Mouse (Mus musculus) erythroblast, embryonic 14.5 days (primary cell): ENCODE data around the gene Edem1. TPM values are rescaled to one million over a fixed set of nuclear protein-coding genes. Genes with fewer than 3 reads are reported as not detected.

Experiments used
- H3K27me3 ChIP-seq: 2 replicates; pipeline ENCODE4 v1.6.1; 2012; ENCODE audit warnings: inconsistent platforms; ENCODE audit not compliant: control insufficient read depth
- H3K36me3 ChIP-seq: 2 replicates; pipeline ENCODE4 v1.6.1; 2012; ENCODE audit warnings: mild to moderate bottlenecking, inconsistent platforms; ENCODE audit not compliant: control insufficient read depth
- H3K4me1 ChIP-seq: 2 replicates; pipeline ENCODE4 v1.6.1; 2012; ENCODE audit warnings: inconsistent platforms; ENCODE audit not compliant: control insufficient read depth
- H3K4me3 ChIP-seq: replicated peaks from 2 replicates; pipeline ENCODE3; 2012; ENCODE audit warnings: moderate library complexity, mild to moderate bottlenecking, inconsistent platforms
- H3K9me3 ChIP-seq: 2 replicates; pipeline ENCODE4 v1.6.1; 2012; ENCODE audit warnings: low read length, inconsistent platforms, mixed read lengths; ENCODE audit not compliant: control insufficient read depth
- GATA1 ChIP-seq: IDR thresholded peaks from 2 replicates; pipeline ENCODE4 v1.6.1; 2012; ENCODE audit warnings: low read length, inconsistent platforms, mixed read lengths
- TAL1 ChIP-seq: IDR thresholded peaks from 3 replicates; pipeline ENCODE4 v1.6.1; 2012; ENCODE audit warnings: low read length, inconsistent platforms, mixed read lengths
- polyA plus RNA-seq: library from polyadenylated mRNA; stranded (reverse); fragments of >175 nt; gene quantifications from 2 replicates; pipeline ENCODE4 v1.2.3, GENCODE M21; 2012

Edem1 gene
- polyA plus RNA-seq, 1 experiment: 0.10 TPM

DNA sequence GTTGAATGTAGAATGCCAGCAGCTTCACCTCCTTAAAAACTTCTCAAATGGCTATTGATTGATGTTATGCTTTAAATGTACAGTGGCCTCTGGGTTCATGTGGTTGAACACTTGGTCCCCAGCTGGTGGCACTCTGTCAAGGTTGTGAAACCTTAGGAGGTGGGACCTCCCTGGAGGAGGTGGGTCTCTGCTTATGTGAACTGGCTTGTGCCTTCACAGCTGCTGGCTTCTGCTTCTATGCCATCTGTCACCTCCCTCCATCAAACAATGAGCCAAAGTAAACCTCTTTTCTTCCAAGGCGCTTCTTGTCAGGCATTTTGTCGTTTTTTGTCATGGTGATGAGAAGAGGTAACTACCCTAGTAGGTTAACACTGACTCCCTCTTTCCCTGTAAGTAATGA lies 31.7 kb upstream of the Edem1 start:
- Histone ChIP-seq H3K9me3 (no peaks in the 10 kb centered on the region), H3K4me1 (peaks cover 4% of the 10 kb centered on the region), H3K4me3 (no peak overlapping the region), H3K27me3 (no peaks in the 10 kb centered on the region), H3K36me3 (peaks cover 1% of the 10 kb centered on the region; the same call in 1 of the 2 replicates)
- no peak for TF ChIP-seq TAL1
- no peak for TF ChIP-seq GATA1

- no peaks in the 10 kb centered on the region for H3K36me3 ChIP-seq
- TF ChIP-seq GATA1: no peak
- TF ChIP-seq TAL1: no peak
- peaks cover under 1% of the 10 kb centered on the region; the same call in 1 of the 2 replicates for H3K4me1 ChIP-seq
- no peak overlapping the region for H3K4me3 ChIP-seq
- no peaks in the 10 kb centered on the region for H3K9me3 ChIP-seq
- no peaks in the 10 kb centered on the region for H3K27me3 ChIP-seq
These were observed 23.2 kb upstream of the Edem1 start for GRCm38 (mm10) chr6:108805194-108805593.

GRCm38 (mm10) chr6:108805871-108806270 lies 22.6 kb upstream of the Edem1 start:
- Histone ChIP-seq H3K4me3 (no peak overlapping the region), H3K4me1 (peaks cover 2% of the 10 kb centered on the region; the same call in 1 of the 2 replicates), H3K27me3 (no peaks in the 10 kb centered on the region), H3K9me3 (no peaks in the 10 kb centered on the region), H3K36me3 (no peaks in the 10 kb centered on the region)
- TF ChIP-seq TAL1 (no peak), GATA1 (no peak)

DNA sequence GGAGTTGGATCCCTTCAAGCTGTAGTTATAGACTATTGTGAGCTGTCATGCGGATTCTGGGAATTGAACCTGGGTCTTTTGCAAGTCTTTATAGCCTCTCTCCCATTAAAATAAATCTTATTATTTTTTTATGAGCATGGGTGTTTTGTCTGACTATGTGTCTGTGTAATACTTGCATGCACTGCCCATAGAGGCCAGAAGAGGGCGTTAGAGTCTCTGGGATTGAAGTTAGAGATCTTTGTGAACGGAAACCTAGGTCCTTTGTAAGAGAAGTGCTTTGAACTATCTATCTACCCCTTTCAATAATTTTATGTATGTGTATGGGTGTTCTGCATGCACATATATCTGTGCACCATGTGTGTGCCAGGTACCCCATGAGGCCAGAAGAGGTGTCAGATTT lies 21.0 kb upstream of the Edem1 start:
- no peaks in the 10 kb centered on the region for H3K27me3 ChIP-seq
- no peak for TF ChIP-seq TAL1
- TF ChIP-seq GATA1: no peak
- H3K36me3 ChIP-seq: no peaks in the 10 kb centered on the region
- peaks cover 2% of the 10 kb centered on the region; the same call in 1 of the 2 replicates for H3K4me1 ChIP-seq
- no peak overlapping the region for H3K4me3 ChIP-seq
- no peaks in the 10 kb centered on the region for H3K9me3 ChIP-seq

- peaks cover 2% of the 10 kb centered on the region; the same call in 1 of the 2 replicates for H3K4me1 ChIP-seq
These were observed 19.7 kb upstream of the Edem1 start for GRCm38 (mm10) chr6:108808786-108809185.

DNA sequence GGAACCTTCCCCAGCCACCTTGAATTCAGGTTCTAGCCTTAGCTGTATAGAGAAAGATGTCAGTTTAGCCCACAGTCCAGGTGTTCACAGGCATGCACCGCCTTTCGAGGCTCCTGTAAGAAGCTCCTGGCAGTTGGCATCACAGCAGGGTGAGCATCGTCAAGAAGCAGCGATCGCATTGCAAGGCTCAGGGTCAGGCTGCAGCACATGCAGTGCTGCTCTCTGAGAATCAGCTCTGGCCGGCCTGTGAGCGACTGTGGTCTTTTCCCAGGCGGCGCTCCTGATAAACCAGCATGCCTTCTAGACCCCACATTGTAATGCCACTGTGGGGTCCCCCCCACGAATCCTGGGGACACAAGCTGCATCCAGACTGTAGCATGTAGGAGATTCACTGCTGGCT lies 18.2 kb upstream of the Edem1 start:
- Histone ChIP-seq H3K36me3 (peaks cover 3% of the 10 kb centered on the region), H3K4me3 (no peak overlapping the region), H3K9me3 (no peaks in the 10 kb centered on the region), H3K27me3 (no peaks in the 10 kb centered on the region), H3K4me1 (peaks cover 2% of the 10 kb centered on the region; the same call in 1 of the 2 replicates)
- no peak for TF ChIP-seq GATA1
- no peak for TF ChIP-seq TAL1

More at GRCm38 (mm10) chr6:108808786-108809185, 19.7 kb upstream of the Edem1 start:
- H3K4me3 ChIP-seq: no peak overlapping the region
- no peaks in the 10 kb centered on the region for H3K27me3 ChIP-seq
- no peak for TF ChIP-seq GATA1
- no peak for TF ChIP-seq TAL1
- peaks cover 2% of the 10 kb centered on the region; the same call in 1 of the 2 replicates for H3K36me3 ChIP-seq
- no peaks in the 10 kb centered on the region for H3K9me3 ChIP-seq

DNA sequence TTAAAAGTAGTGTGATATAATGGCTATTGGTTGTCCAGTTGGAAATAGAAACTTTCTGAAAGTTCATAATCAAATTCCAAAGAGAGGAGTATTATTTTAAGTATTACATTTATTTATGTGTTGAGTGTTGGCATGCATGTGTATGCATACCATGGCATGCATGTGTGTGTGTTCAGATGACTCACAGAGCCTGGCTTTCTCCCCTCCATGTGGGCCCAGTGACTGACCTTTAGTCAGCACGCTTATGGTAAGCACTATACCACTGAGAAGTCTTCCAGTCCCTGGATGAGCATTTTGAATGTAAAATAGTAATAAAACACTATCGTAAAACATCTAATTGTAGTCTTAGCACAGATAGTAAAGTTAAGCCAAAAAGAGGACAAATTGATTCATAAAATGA lies 16.3 kb upstream of the Edem1 start:
- peaks cover 2% of the 10 kb centered on the region; the same call in 1 of the 2 replicates for H3K4me1 ChIP-seq

DNA sequence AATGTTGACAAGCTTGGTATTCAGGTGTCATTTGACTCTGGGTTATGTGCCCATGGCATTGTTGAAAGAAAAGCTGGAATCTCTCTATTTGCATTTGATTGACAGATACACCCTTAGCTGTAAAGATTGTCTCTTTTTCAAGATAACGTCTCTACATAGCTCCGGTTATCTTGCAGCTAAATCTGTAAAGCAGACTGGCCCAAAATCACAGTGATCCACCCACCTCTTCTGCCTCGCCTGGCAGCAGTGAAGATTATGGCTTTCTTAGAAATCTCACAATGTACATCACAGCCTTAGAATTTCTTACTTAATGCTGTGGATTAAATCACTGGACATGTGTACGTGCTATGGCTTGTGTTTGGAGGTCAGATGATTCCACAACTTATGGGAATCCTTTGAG lies 10.9 kb upstream of the Edem1 start:
- no peaks in the 10 kb centered on the region for H3K27me3 ChIP-seq
- no peaks in the 10 kb centered on the region for H3K4me1 ChIP-seq
- H3K36me3 ChIP-seq: peaks cover 64% of the 10 kb centered on the region
- TF ChIP-seq GATA1: no peak
- no peak for TF ChIP-seq TAL1
- H3K9me3 ChIP-seq: no peaks in the 10 kb centered on the region
- no peak overlapping the region for H3K4me3 ChIP-seq

More for the DNA sequence above, 16.3 kb upstream of the Edem1 start:
- Histone ChIP-seq H3K9me3 (no peaks in the 10 kb centered on the region), H3K4me3 (no peak overlapping the region), H3K27me3 (no peaks in the 10 kb centered on the region), H3K36me3 (peaks cover 17% of the 10 kb centered on the region)
- TF ChIP-seq TAL1: no peak
- TF ChIP-seq GATA1: no peak

GRCm38 (mm10) chr6:108824816-108825545 lies 3.5 kb upstream of the Edem1 start:
- no peak for TF ChIP-seq GATA1
- no peak for TF ChIP-seq TAL1
- peaks cover 26% of the 10 kb centered on the region for H3K4me1 ChIP-seq
- peaks cover 42% of the 10 kb centered on the region for H3K36me3 ChIP-seq
- no peaks in the 10 kb centered on the region for H3K27me3 ChIP-seq
- no peak overlapping the region for H3K4me3 ChIP-seq
- no peaks in the 10 kb centered on the region for H3K9me3 ChIP-seq
